Mouse (Mus musculus) C2C12 (cell line): ENCODE measurements at regions not wholly inside any gene's neighbourhood (a gene's known extent, or its start where the extent isn't known, plus 50 kb on each side); places are given as distances from the start of the nearest gene placed in this dataset.

Source experiments
- CEBPB ChIP-seq: IDR thresholded peaks from one replicate; pipeline ENCODE4 v1.6.1; 2011; ENCODE audit warnings: low read depth, mild to moderate bottlenecking, control low read depth, moderate library complexity
- CTCF ChIP-seq: IDR thresholded peaks from one replicate; pipeline ENCODE4 v1.5.1; 2011; ENCODE audit not compliant: control insufficient read depth, insufficient read depth, insufficient read length
- MYOD1 ChIP-seq: IDR thresholded peaks from one replicate; pipeline ENCODE4 v1.6.1; 2011; ENCODE audit warnings: low read depth; ENCODE audit not compliant: control insufficient read depth, insufficient read length
- USF1 ChIP-seq: IDR thresholded peaks from one replicate; pipeline ENCODE4 v1.6.1; 2011; ENCODE audit warnings: low read depth, mild to moderate bottlenecking, control low read depth, moderate library complexity

DNA sequence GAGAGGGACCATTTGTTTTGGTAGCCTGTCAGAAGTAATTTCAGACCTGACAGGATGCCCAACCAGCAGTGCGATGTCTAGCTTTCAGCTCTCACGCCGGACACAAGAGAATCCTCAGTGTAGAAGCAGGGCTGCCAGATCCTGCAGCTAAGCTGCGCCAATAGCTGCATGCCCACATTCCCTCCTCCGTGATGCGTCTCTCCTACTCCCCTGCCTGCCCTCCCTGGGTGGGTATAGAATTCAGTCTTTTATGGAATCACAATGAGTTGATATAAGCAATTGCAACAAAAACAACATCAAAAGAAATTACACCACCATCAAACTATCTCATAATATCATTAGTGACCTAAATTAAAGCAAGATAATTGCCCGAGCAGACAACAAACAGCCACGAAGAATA lies 587.1 kb downstream of the Ofcc1 start:
- no peak for TF ChIP-seq CTCF
- no peak for TF ChIP-seq CEBPB
- TF ChIP-seq USF1 = no peak
- TF ChIP-seq MYOD1 = no peak
